Comparison of ENCODE assay signal across 8 mouse cellular contexts in the genomic region with DNA sequence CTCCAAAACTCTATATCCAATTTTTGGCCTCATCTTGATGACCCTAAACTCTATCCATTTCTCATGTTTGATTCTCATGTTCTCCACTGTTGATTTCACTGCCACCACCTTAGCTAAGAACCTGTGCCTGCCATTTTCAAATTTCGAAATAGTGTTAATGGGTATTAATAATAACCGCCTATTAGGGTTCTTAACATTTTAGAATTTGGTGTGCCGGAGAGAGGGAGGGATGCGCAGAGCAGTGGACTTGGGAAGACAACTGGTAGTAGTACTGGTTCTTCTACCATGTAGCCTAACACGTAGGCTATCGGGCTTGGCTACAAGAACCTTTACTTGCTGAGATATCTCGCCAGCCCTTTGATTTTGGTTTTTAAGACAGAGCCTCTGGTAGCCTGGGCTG. TPM values are rescaled to one million over a fixed set of nuclear protein-coding genes. Genes with fewer than 3 reads are reported as not detected.
DNase-seq lines count a peak whose midpoint lies in the region; ATAC-seq and TF ChIP-seq lines count a peak whose summit lies in the region.

No protein-coding gene starts in this region.

- H3K4me1 ChIP-seq in erythroblast, embryonic 14.5 days (ENCODE audit: control insufficient read depth), result peaks cover 37% of the 10 kb centered on the region
- H3K4me1 ChIP-seq in testis, adult 2 months (ENCODE audit: control insufficient read depth, insufficient read depth, low read length), result peaks cover 4% of the 10 kb centered on the region
- peaks cover 35% of the 10 kb centered on the region for H3K4me1 ChIP-seq in liver, embryonic 12.5 days

- H3K4me3 ChIP-seq in erythroblast, embryonic 14.5 days (replicated peaks), result peak overlapping the region; percentile 85
- H3K4me3 ChIP-seq in testis, adult 2 months (ENCODE audit: control insufficient read depth, low read depth, low read length), result peak overlapping the region; percentile 93
- peak overlapping the region; percentile 87 for H3K4me3 ChIP-seq in liver, embryonic 12.5 days

- no peak for TF ChIP-seq CTCF in testis, adult 2 months (IDR thresholded peaks at IDR 0.05; ENCODE audit: control insufficient read depth, insufficient read depth, insufficient replicate concordance, low read depth, low read length)

- DNase-seq in testis, postnatal 14 days (ENCODE audit: low spot score), result no peak
- DNase-seq in layer of hippocampus, postnatal 36 days, result no peak
- DNase-seq in layer of hippocampus, adult 8-10 months (ENCODE audit: low spot score in 2 of 2), result no peak
- DNase-seq in gastrocnemius, postnatal 25 days, result no peak

- no peak for ATAC-seq in erythroblast, adult 5-6 weeks (replicated peaks; ENCODE audit: low FRiP score, poor library complexity, severe bottlenecking)
- no peak for ATAC-seq in liver, embryonic 12.5 days

- 69% methylated on average over 7 of the region's 7 CpGs for WGBS in liver, embryonic 12.5 days (ENCODE audit: insufficient replicate concordance)

- H3K27ac ChIP-seq in testis, adult 2 months (ENCODE audit: control insufficient read depth, insufficient read depth, low read depth, low read length), result peak overlapping the region; percentile 90
- H3K27ac ChIP-seq in liver, embryonic 12.5 days, result peak overlapping the region; percentile 80

- H3K9ac ChIP-seq in liver, embryonic 12.5 days, result peak overlapping the region; percentile 80

- H3K36me3 ChIP-seq in erythroblast, embryonic 14.5 days (ENCODE audit: control insufficient read depth), result peaks cover 18% of the 10 kb centered on the region
- H3K36me3 ChIP-seq in testis, adult 2 months (ENCODE audit: control insufficient read depth, insufficient read depth, low read length), result peaks cover 4% of the 10 kb centered on the region
- peaks cover 21% of the 10 kb centered on the region for H3K36me3 ChIP-seq in liver, embryonic 12.5 days

- H3K4me2 ChIP-seq in liver, embryonic 12.5 days, result peak overlapping the region; percentile 93

- no peaks in the 10 kb centered on the region for H3K27me3 ChIP-seq in erythroblast, embryonic 14.5 days (ENCODE audit: control insufficient read depth)
- H3K27me3 ChIP-seq in testis, adult 2 months (ENCODE audit: control insufficient read depth, insufficient read depth, low read length), result no peaks in the 10 kb centered on the region
- no peaks in the 10 kb centered on the region for H3K27me3 ChIP-seq in liver, embryonic 12.5 days (replicated peaks)

- no peaks in the 10 kb centered on the region for H3K9me3 ChIP-seq in erythroblast, embryonic 14.5 days (ENCODE audit: control insufficient read depth, low read length)
- H3K9me3 ChIP-seq in liver, embryonic 12.5 days (replicated peaks), result no peaks in the 10 kb centered on the region

- TF ChIP-seq POLR2A in testis, adult 2 months (IDR thresholded peaks at IDR 0.05; ENCODE audit: control insufficient read depth, low read depth, low read length), result no peak

RNA-seq across cellular contexts. Expression of gene Tmem39b, which starts 0.6 kb away (rescaled TPM):
- 1.0 and 1.4 TPM in 2 replicates for polyA plus RNA-seq in erythroblast, embryonic 14.5 days (2012)
- 6.3 and 14.4 TPM in 2 replicates for total RNA-seq in erythroblast, adult 5-6 weeks (2015; ENCODE audit: low replicate concordance)
- 0.28 and 0.68 TPM in 2 replicates for total RNA-seq in erythroblast, adult 5-6 weeks (2017; ENCODE audit: low replicate concordance)
- polyA plus RNA-seq in testis, adult 2 months (2012; rRNA removed), result 273 and 283 TPM in 2 replicates
- 4.9 and 6.0 TPM in 2 replicates for polyA plus RNA-seq in liver, embryonic 12.5 days (2016; fragmentation: Nextera tagmentation; extraction: Ambion mirVana)
- total RNA-seq in layer of hippocampus, postnatal 36 days (2021), result 10 to 100 TPM; 11.5 to 15.8 TPM
- 10 to 100 TPM; 13.4 to 16.0 (median 14.9) TPM for total RNA-seq in layer of hippocampus, adult 8-10 months (2022)
- 1 to 10 TPM; 3.5 to 4.7 TPM for total RNA-seq in gastrocnemius, postnatal 25 days (2021)

RNA-seq across cellular contexts. Expression of gene Kpna6, which starts 24.6 kb away (rescaled TPM):
- polyA plus RNA-seq in erythroblast, embryonic 14.5 days (2012), result 0.47 and 0.65 TPM in 2 replicates
- 7.9 and 11.9 TPM in 2 replicates for total RNA-seq in erythroblast, adult 5-6 weeks (2015; ENCODE audit: low replicate concordance)
- 7.6 and 10.3 TPM in 2 replicates for total RNA-seq in erythroblast, adult 5-6 weeks (2017; ENCODE audit: low replicate concordance)
- 140 and 143 TPM in 2 replicates for polyA plus RNA-seq in testis, adult 2 months (2012; rRNA removed)
- polyA plus RNA-seq in liver, embryonic 12.5 days (2016; fragmentation: Nextera tagmentation; extraction: Ambion mirVana), result 10.0 and 10.3 TPM in 2 replicates
- total RNA-seq in layer of hippocampus, postnatal 36 days (2021), result 10 to 100 TPM; 90.7 to 92.5 TPM
- total RNA-seq in layer of hippocampus, adult 8-10 months (2022), result 100 to 1,000 TPM in 2 of 4 experiments, 10 to 100 TPM in 2; 80.9 to 108 (median 97.7) TPM
- 10 to 100 TPM; 64.6 to 77.1 TPM for total RNA-seq in gastrocnemius, postnatal 25 days (2021)

RNA-seq across cellular contexts. Expression of gene Khdrbs1, which starts 44.9 kb away (rescaled TPM):
- polyA plus RNA-seq in erythroblast, embryonic 14.5 days (2012), result 5.8 and 6.3 TPM in 2 replicates
- total RNA-seq in erythroblast, adult 5-6 weeks (2015; ENCODE audit: low replicate concordance), result 20.9 and 26.3 TPM in 2 replicates
- total RNA-seq in erythroblast, adult 5-6 weeks (2017; ENCODE audit: low replicate concordance), result 20.2 and 24.3 TPM in 2 replicates
- 17.1 and 19.2 TPM in 2 replicates for polyA plus RNA-seq in testis, adult 2 months (2012; rRNA removed)
- polyA plus RNA-seq in liver, embryonic 12.5 days (2016; fragmentation: Nextera tagmentation; extraction: Ambion mirVana), result 59.4 and 60.2 TPM in 2 replicates
- total RNA-seq in layer of hippocampus, postnatal 36 days (2021), result 10 to 100 TPM; 88.4 to 90.0 TPM
- total RNA-seq in layer of hippocampus, adult 8-10 months (2022), result 10 to 100 TPM; 83.3 to 90.1 (median 85.7) TPM
- total RNA-seq in gastrocnemius, postnatal 25 days (2021), result 10 to 100 TPM; 21.5 to 25.7 TPM

RNA-seq across cellular contexts. Expression of gene Txlna, which starts 56.3 kb away (rescaled TPM):
- polyA plus RNA-seq in erythroblast, embryonic 14.5 days (2012), result 2.8 and 3.0 TPM in 2 replicates
- total RNA-seq in erythroblast, adult 5-6 weeks (2015; ENCODE audit: low replicate concordance), result 6.7 and 10.0 TPM in 2 replicates
- 11.3 and 20.8 TPM in 2 replicates for total RNA-seq in erythroblast, adult 5-6 weeks (2017; ENCODE audit: low replicate concordance)
- 15.3 and 15.9 TPM in 2 replicates for polyA plus RNA-seq in testis, adult 2 months (2012; rRNA removed)
- polyA plus RNA-seq in liver, embryonic 12.5 days (2016; fragmentation: Nextera tagmentation; extraction: Ambion mirVana), result 45.4 and 45.7 TPM in 2 replicates
- 10 to 100 TPM; 46.1 to 54.7 TPM for total RNA-seq in layer of hippocampus, postnatal 36 days (2021)
- total RNA-seq in layer of hippocampus, adult 8-10 months (2022), result 10 to 100 TPM; 42.1 to 46.3 (median 44.6) TPM
- 10 to 100 TPM; 18.0 to 19.4 TPM for total RNA-seq in gastrocnemius, postnatal 25 days (2021)

Comparison
In these comparisons a context has a peak if more than half of its experiments do, and no peak if none do; other contexts are left out.
1. RNA of gene Kpna6, which starts 24.6 kb away (total RNA-seq): 80.9 to 108 TPM in layer of hippocampus, adult 8-10 months, 90.7 to 92.5 TPM in layer of hippocampus, postnatal 36 days and 64.6 to 77.1 TPM in gastrocnemius, postnatal 25 days; 7.6 to 11.9 TPM in erythroblast, adult 5-6 weeks; every median in the first group is over 4 times any median in the second.
2. Peak in every context shown above with its lines, with median percentiles within 50 percentile points of each other: H3K4me3 ChIP-seq.